Mouse (Mus musculus) spleen, adult 2 months (tissue): ENCODE data around the gene Gpr61.

Experiments used
- CTCF ChIP-seq: fragments of 200-500 bp; IDR thresholded peaks from 2 replicates; pipeline ENCODE4 v1.5.1; 2011; ENCODE audit warnings: mild to moderate bottlenecking, inconsistent platforms; ENCODE audit not compliant: insufficient read depth, insufficient read length, insufficient replicate concordance; ENCODE audit errors: extremely low read depth
- POLR2A ChIP-seq: fragments of 200-500 bp; IDR thresholded peaks from 2 replicates; pipeline ENCODE4 v1.6.1; 2011; ENCODE audit warnings: low read depth, low read length, inconsistent platforms

GRCm38 (mm10) chr3:108112666-108113065, 42.0 kb downstream of the Gpr61 start:
- TF ChIP-seq CTCF (no peak), POLR2A (no peak)
